Mouse (Mus musculus): ENCODE measurements around the gene Hyls1. TPM values are rescaled to one million over a fixed set of nuclear protein-coding genes. Genes with fewer than 3 reads are reported as not detected.
A peak's percentile ranks its signal among the peaks of the same experiment; 100 is the strongest.

Gene Hyls1
- polyA plus RNA-seq, 1 experiment from 2014 or later = 8.1 TPM

DNA sequence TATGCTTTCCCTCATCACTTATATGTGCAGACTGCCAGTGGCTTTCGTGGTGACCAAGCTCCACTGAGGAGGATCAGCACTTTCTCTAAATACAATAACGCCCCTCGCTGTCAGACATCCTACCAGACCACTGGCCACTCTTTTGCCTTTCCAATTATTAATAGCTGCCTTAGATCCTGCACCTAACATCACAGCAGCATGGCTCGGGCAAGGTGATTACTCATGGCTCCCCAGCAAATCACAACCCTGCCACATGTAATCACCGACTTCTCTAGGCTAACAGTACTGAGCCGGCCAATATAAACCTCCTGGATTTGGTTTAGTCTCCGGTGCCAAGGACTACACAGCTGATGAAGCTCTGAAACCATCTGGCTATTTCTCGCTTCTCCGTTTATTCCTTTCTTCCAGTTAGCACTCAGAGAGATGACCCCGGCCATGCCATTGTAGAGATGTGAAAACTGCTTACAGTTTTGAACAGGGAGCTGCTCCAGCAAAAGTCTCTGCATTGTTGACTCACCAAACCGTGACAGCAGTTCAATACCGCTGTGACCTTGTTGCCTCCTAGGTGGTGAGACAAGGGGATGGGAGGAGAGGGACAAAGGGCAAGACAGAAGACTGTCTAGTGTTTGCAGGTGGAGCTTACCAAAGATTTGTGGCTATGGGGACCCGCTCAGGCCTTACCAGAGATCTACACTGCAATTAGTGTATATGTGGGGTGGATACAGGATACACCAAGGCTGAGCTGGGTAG, 31.0 kb downstream of the Hyls1 start:
- Histone ChIP-seq H3K4me2 (ENCODE audit: low read length) (no peak overlapping the region), H3K9ac (ENCODE audit: low read depth, low read length) (no peak overlapping the region), H3K9me3 (replicated peaks; ENCODE audit: low read length) (no peaks in the 10 kb centered on the region), H3K4me3 (replicated peaks; ENCODE audit: low read depth, low read length) (no peak overlapping the region), H3K27me3 (ENCODE audit: insufficient read depth, low read length) (no peaks in the 10 kb centered on the region), H3K27ac (no peak overlapping the region), H3K36me3 (ENCODE audit: insufficient read depth, low read length) (no peaks in the 10 kb centered on the region), H3K4me1 (replicated peaks; ENCODE audit: insufficient read depth, low read length) (0 out of 2 replicates have a peak, but pooled peaks cover 3% of the 10 kb centered on the region)
- no peak for DNase-seq (ENCODE audit: low spot score)
- WGBS = 62% methylated on average over 13 of the region's 13 CpGs
- no peak for ATAC-seq (replicated peaks; ENCODE audit: low FRiP score, low read depth)
- no peak for TF ChIP-seq CTCF (IDR thresholded peaks at IDR 0.05; ENCODE audit: low read depth)

- H3K4me3 ChIP-seq (replicated peaks; ENCODE audit: low read depth, low read length) = no peak overlapping the region
- 0 out of 2 replicates have a peak, but pooled peaks cover 3% of the 10 kb centered on the region for H3K4me1 ChIP-seq (replicated peaks; ENCODE audit: insufficient read depth, low read length)
- no peaks in the 10 kb centered on the region for H3K36me3 ChIP-seq (ENCODE audit: insufficient read depth, low read length)
- H3K27me3 ChIP-seq (ENCODE audit: insufficient read depth, low read length) = no peaks in the 10 kb centered on the region
- no peaks in the 10 kb centered on the region for H3K9me3 ChIP-seq (replicated peaks; ENCODE audit: low read length)
- H3K4me2 ChIP-seq (ENCODE audit: low read length) = no peak overlapping the region
- no peak overlapping the region for H3K9ac ChIP-seq (ENCODE audit: low read depth, low read length)
- 78% methylated on average over 4 of the region's 4 CpGs for WGBS
- no peak overlapping the region for H3K27ac ChIP-seq
- no peak for ATAC-seq (replicated peaks; ENCODE audit: low FRiP score, low read depth)
- DNase-seq (ENCODE audit: low spot score) = no peak
- TF ChIP-seq CTCF (IDR thresholded peaks at IDR 0.05; ENCODE audit: low read depth) = no peak
These were observed 34.3 kb downstream of the Hyls1 start for GRCm38 (mm10) chr9:35535876-35536275.

DNA sequence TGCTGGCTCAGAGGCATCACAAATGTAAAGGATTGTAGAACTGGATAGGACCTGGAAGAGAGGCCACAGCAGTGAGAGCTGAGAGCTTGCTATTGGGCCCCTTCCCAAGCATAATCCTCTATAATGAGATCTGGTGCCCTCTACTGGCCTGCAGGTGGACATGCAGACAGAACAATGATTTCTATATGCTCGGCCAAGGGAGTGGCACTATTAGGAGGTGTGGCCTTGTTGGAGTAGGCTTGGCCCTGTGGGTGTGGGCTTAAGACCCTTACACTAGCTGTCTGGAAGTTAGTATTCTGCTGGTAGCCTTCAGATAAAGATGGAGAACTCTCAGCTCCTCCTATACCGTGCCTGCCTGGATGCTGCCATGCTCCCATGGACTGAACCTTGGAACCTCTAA, 35.1 kb downstream of the Hyls1 start:
- WGBS = 6% methylated on average over 2 of the region's 2 CpGs
- peak; percentile 95 for TF ChIP-seq CTCF (IDR thresholded peaks at IDR 0.05; ENCODE audit: low read depth)
- Histone ChIP-seq H3K9ac (ENCODE audit: low read depth, low read length) (no peak overlapping the region), H3K27me3 (ENCODE audit: insufficient read depth, low read length) (no peaks in the 10 kb centered on the region), H3K4me2 (ENCODE audit: low read length) (no peak overlapping the region), H3K9me3 (replicated peaks; ENCODE audit: low read length) (no peaks in the 10 kb centered on the region), H3K27ac (no peak overlapping the region), H3K4me3 (replicated peaks; ENCODE audit: low read depth, low read length) (no peak overlapping the region), H3K36me3 (ENCODE audit: insufficient read depth, low read length) (no peaks in the 10 kb centered on the region), H3K4me1 (replicated peaks; ENCODE audit: insufficient read depth, low read length) (0 out of 2 replicates have a peak, but pooled peaks cover 3% of the 10 kb centered on the region)
- DNase-seq (ENCODE audit: low spot score) (peak; percentile 89), ATAC-seq (replicated peaks; ENCODE audit: low FRiP score, low read depth) (peak; percentile 68)

DNA sequence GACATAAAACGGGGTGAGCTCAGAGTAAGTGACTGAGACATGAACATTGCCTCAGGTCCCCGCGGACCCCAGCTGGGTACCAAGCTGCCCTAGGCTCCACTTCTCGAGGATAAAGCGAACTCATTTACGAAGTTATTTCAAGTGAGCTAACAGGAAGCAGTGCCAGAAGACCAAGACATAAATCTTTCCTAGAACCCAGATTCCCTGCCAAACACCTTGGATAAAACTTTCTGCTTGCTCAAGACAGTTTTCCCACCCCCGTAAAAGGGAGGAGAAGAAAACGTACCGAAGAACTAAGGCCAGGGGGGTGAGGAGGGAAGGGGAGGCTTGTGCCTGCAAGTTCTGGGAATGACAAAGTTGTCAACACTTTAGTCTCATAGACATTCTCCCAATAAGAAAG, 36.9 kb downstream of the Hyls1 start:
- Histone ChIP-seq H3K27me3 (ENCODE audit: insufficient read depth, low read length) (no peaks in the 10 kb centered on the region), H3K9me3 (replicated peaks; ENCODE audit: low read length) (no peaks in the 10 kb centered on the region), H3K4me3 (replicated peaks; ENCODE audit: low read depth, low read length) (no peak overlapping the region), H3K4me2 (ENCODE audit: low read length) (no peak overlapping the region), H3K27ac (no peak overlapping the region), H3K9ac (ENCODE audit: low read depth, low read length) (no peak overlapping the region), H3K4me1 (replicated peaks; ENCODE audit: insufficient read depth, low read length) (no peaks in the 10 kb centered on the region), H3K36me3 (ENCODE audit: insufficient read depth, low read length) (no peaks in the 10 kb centered on the region)
- DNase-seq (ENCODE audit: low spot score) (peak; percentile 28), ATAC-seq (replicated peaks; ENCODE audit: low FRiP score, low read depth) (no peak)
- no peak for TF ChIP-seq CTCF (IDR thresholded peaks at IDR 0.05; ENCODE audit: low read depth)
- 31% methylated on average over 9 of the region's 9 CpGs for WGBS

GRCm38 (mm10) chr9:35529796-35530195, 40.4 kb downstream of the Hyls1 start:
- no peak overlapping the region for H3K27ac ChIP-seq
- 18% methylated on average over 1 of the region's 1 CpGs for WGBS
- TF ChIP-seq CTCF (IDR thresholded peaks at IDR 0.05; ENCODE audit: low read depth) = no peak

GRCm38 (mm10) chr9:35529141-35529540, 41.1 kb downstream of the Hyls1 start:
- H3K27me3 ChIP-seq (ENCODE audit: insufficient read depth, low read length) = no peaks in the 10 kb centered on the region
- no peaks in the 10 kb centered on the region for H3K9me3 ChIP-seq (replicated peaks; ENCODE audit: low read length)
- H3K27ac ChIP-seq = no peak overlapping the region
- no peak for DNase-seq (ENCODE audit: low spot score)
- WGBS = 57% methylated on average over 3 of the region's 3 CpGs
- H3K9ac ChIP-seq (ENCODE audit: low read depth, low read length) = no peak overlapping the region
- ATAC-seq (replicated peaks; ENCODE audit: low FRiP score, low read depth) = no peak
- TF ChIP-seq CTCF (IDR thresholded peaks at IDR 0.05; ENCODE audit: low read depth) = no peak
- no peak overlapping the region for H3K4me3 ChIP-seq (replicated peaks; ENCODE audit: low read depth, low read length)
- no peaks in the 10 kb centered on the region for H3K36me3 ChIP-seq (ENCODE audit: insufficient read depth, low read length)
- H3K4me2 ChIP-seq (ENCODE audit: low read length) = no peak overlapping the region
- no peaks in the 10 kb centered on the region for H3K4me1 ChIP-seq (replicated peaks; ENCODE audit: insufficient read depth, low read length)

More at GRCm38 (mm10) chr9:35529796-35530195, 40.4 kb downstream of the Hyls1 start:
- Histone ChIP-seq H3K4me3 (replicated peaks; ENCODE audit: low read depth, low read length) (no peak overlapping the region), H3K27me3 (ENCODE audit: insufficient read depth, low read length) (no peaks in the 10 kb centered on the region), H3K9ac (ENCODE audit: low read depth, low read length) (no peak overlapping the region), H3K4me2 (ENCODE audit: low read length) (no peak overlapping the region), H3K4me1 (replicated peaks; ENCODE audit: insufficient read depth, low read length) (no peaks in the 10 kb centered on the region), H3K36me3 (ENCODE audit: insufficient read depth, low read length) (no peaks in the 10 kb centered on the region), H3K9me3 (replicated peaks; ENCODE audit: low read length) (no peaks in the 10 kb centered on the region)
- DNase-seq (ENCODE audit: low spot score) (no peak), ATAC-seq (replicated peaks; ENCODE audit: low FRiP score, low read depth) (no peak)
